Mouse (Mus musculus) small intestine, adult 2 months (tissue): ENCODE results near the gene Utp20. TPM values are rescaled to one million over a fixed set of nuclear protein-coding genes. Genes with fewer than 3 reads are reported as not detected.

ENCODE experiments used
- H3K27ac ChIP-seq: fragments of 200-500 bp; 2 replicates; pipeline ENCODE4 v1.5.1; 2012; ENCODE audit warnings: low read depth, low read length, control low read depth, inconsistent platforms; ENCODE audit not compliant: insufficient read depth
- H3K27me3 ChIP-seq: fragments of 200-500 bp; 2 replicates; pipeline ENCODE4 v1.6.1; 2012; ENCODE audit warnings: mild to moderate bottlenecking, moderate library complexity, low read length, inconsistent platforms; ENCODE audit not compliant: control insufficient read depth, insufficient read depth
- H3K36me3 ChIP-seq: fragments of 200-500 bp; 2 replicates; pipeline ENCODE4 v1.6.1; 2012; ENCODE audit warnings: mild to moderate bottlenecking, low read length, control low read depth, inconsistent platforms; ENCODE audit not compliant: control insufficient read depth, insufficient read depth
- H3K4me1 ChIP-seq: fragments of 200-500 bp; 2 replicates; pipeline ENCODE4 v1.6.1; 2012; ENCODE audit warnings: low read length, inconsistent platforms, mixed read lengths; ENCODE audit not compliant: control insufficient read depth, insufficient read depth, insufficient read length
- H3K4me3 ChIP-seq: fragments of 200-500 bp; 2 replicates; pipeline ENCODE4 v1.5.1; 2012; ENCODE audit warnings: low read depth, mild to moderate bottlenecking, control low read depth, inconsistent platforms, low read length, moderate library complexity
- CTCF ChIP-seq: fragments of 200-500 bp; IDR thresholded peaks from 2 replicates; pipeline ENCODE4 v1.5.1; 2012; ENCODE audit warnings: low read depth, mild to moderate bottlenecking, control low read depth, inconsistent platforms, low read length, moderate library complexity, mixed read lengths; ENCODE audit not compliant: insufficient replicate concordance, insufficient read length; ENCODE audit errors: extremely low read depth
- POLR2A ChIP-seq: fragments of 200-500 bp; IDR thresholded peaks from 2 replicates; pipeline ENCODE4 v1.6.1; 2012; ENCODE audit warnings: low read depth, mild to moderate bottlenecking, control low read depth, inconsistent platforms, low read length, moderate library complexity
- WGBS: fragments of 180-500 bp; shearing (Covaris S2); methylation state at CpG from one replicate; pipeline ENCODE4 v1.1.7; 2018; 5-methylcytosine and 5-hydroxymethylcytosine counted together
- polyA plus RNA-seq: library from polyadenylated mRNA; depleted of rRNA; stranded (reverse); fragments of >200 nt; gene quantifications from 2 replicates; pipeline ENCODE4 v1.2.3, GENCODE M21; 2012

Utp20 gene
- polyA plus RNA-seq, 1 experiment = 1.2 TPM

- no peak for TF ChIP-seq POLR2A
- TF ChIP-seq CTCF = no peak
- H3K36me3 ChIP-seq = peaks cover 54% of the 10 kb centered on the region
- H3K4me3 ChIP-seq = no peak overlapping the region
- WGBS = 94% methylated on average over 2 of the region's 2 CpGs
- H3K27ac ChIP-seq = no peak overlapping the region
- H3K4me1 ChIP-seq = no peaks in the 10 kb centered on the region
- H3K27me3 ChIP-seq = no peaks in the 10 kb centered on the region
These were observed 11.3 kb downstream of the Utp20 start for GRCm38 (mm10) chr10:88815256-88815655.

- TF ChIP-seq POLR2A (no peak), CTCF (no peak)
- Histone ChIP-seq H3K4me3 (no peak overlapping the region), H3K27me3 (no peaks in the 10 kb centered on the region), H3K4me1 (no peaks in the 10 kb centered on the region), H3K36me3 (peaks cover 49% of the 10 kb centered on the region), H3K27ac (no peak overlapping the region)
- 85% methylated on average over 5 of the region's 5 CpGs for WGBS
These were observed 14.9 kb downstream of the Utp20 start for GRCm38 (mm10) chr10:88811704-88812103.

GRCm38 (mm10) chr10:88802236-88802635 lies 24.4 kb downstream of the Utp20 start:
- TF ChIP-seq POLR2A (no peak), CTCF (no peak)
- peaks cover 4% of the 10 kb centered on the region; the same call in 1 of the 2 replicates for H3K4me1 ChIP-seq
- WGBS = 88% methylated on average over 3 of the region's 3 CpGs
- no peaks in the 10 kb centered on the region for H3K27me3 ChIP-seq
- no peak overlapping the region for H3K27ac ChIP-seq
- no peak overlapping the region for H3K4me3 ChIP-seq
- peaks cover 24% of the 10 kb centered on the region for H3K36me3 ChIP-seq

- Histone ChIP-seq H3K36me3 (peaks cover 10% of the 10 kb centered on the region; the same call in 1 of the 2 replicates), H3K27ac (no peak overlapping the region), H3K4me1 (peaks cover 5% of the 10 kb centered on the region; the same call in 1 of the 2 replicates), H3K27me3 (no peaks in the 10 kb centered on the region), H3K4me3 (no peak overlapping the region)
- TF ChIP-seq CTCF = no peak
- no peak for TF ChIP-seq POLR2A
- WGBS = 92% methylated on average over 7 of the region's 7 CpGs
These were observed 27.2 kb downstream of the Utp20 start for GRCm38 (mm10) chr10:88799381-88799780.

- H3K27ac ChIP-seq = peak overlapping the region; percentile 55; the same call in 1 of the 2 replicates
- H3K4me3 ChIP-seq = no peak overlapping the region
- TF ChIP-seq POLR2A (no peak), CTCF (no peak)
- H3K27me3 ChIP-seq = no peaks in the 10 kb centered on the region
- peaks cover 14% of the 10 kb centered on the region; the same call in 1 of the 2 replicates for H3K36me3 ChIP-seq
- H3K4me1 ChIP-seq = peaks cover 5% of the 10 kb centered on the region; the same call in 1 of the 2 replicates
These were observed 29.2 kb downstream of the Utp20 start for GRCm38 (mm10) chr10:88797452-88797851.

- H3K27me3 ChIP-seq = no peaks in the 10 kb centered on the region
- peaks cover 5% of the 10 kb centered on the region; the same call in 1 of the 2 replicates for H3K4me1 ChIP-seq
- H3K4me3 ChIP-seq = no peak overlapping the region
- WGBS = 24% methylated on average over 4 of the region's 4 CpGs
- H3K36me3 ChIP-seq = peaks cover 15% of the 10 kb centered on the region
- TF ChIP-seq CTCF = no peak
- no peak for TF ChIP-seq POLR2A
- H3K27ac ChIP-seq = no peak overlapping the region
These were observed 29.7 kb downstream of the Utp20 start for GRCm38 (mm10) chr10:88796939-88797338.

- H3K27ac ChIP-seq = no peak overlapping the region
- H3K27me3 ChIP-seq = no peaks in the 10 kb centered on the region
- peaks cover 25% of the 10 kb centered on the region for H3K36me3 ChIP-seq
- H3K4me3 ChIP-seq = no peak overlapping the region
- 80% methylated on average over 7 of the region's 7 CpGs for WGBS
- TF ChIP-seq CTCF (no peak), POLR2A (no peak)
- peaks cover 5% of the 10 kb centered on the region; the same call in 1 of the 2 replicates for H3K4me1 ChIP-seq
These were observed 31.4 kb downstream of the Utp20 start for GRCm38 (mm10) chr10:88795226-88795625.
